Mouse (Mus musculus) myocyte (in vitro differentiated cells): ENCODE data around the gene Trim62. TPM values are rescaled to one million over a fixed set of nuclear protein-coding genes. Genes with fewer than 3 reads are reported as not detected.
"Not testable (repeated sequence)": the region's sequence is repeated elsewhere in the genome, so short reads cannot be mapped to it uniquely, and the experiment has no call there.

Experiments
- H3K27me3 ChIP-seq: one replicate; pipeline ENCODE4 v1.6.1; 2011; ENCODE audit not compliant: control insufficient read depth, insufficient read depth, insufficient read length
- H3K36me3 ChIP-seq: one replicate; pipeline ENCODE4 v1.6.1; 2011; ENCODE audit not compliant: control insufficient read depth, insufficient read depth
- H3K4me2 ChIP-seq: one replicate; pipeline ENCODE4 v1.6.1; 2011; ENCODE audit warnings: low read depth, control low read depth
- H3K4me3 ChIP-seq: one replicate; pipeline ENCODE4 v1.5.1; 2011; ENCODE audit warnings: mild to moderate bottlenecking, control low read depth, moderate library complexity
- H3K79me2 ChIP-seq: one replicate; pipeline ENCODE4 v1.6.1; 2011; ENCODE audit not compliant: control insufficient read depth, insufficient read depth
- H3ac ChIP-seq: one replicate; pipeline ENCODE4 v1.6.1; 2011; ENCODE audit not compliant: control insufficient read depth, insufficient read length
- CEBPB ChIP-seq: IDR thresholded peaks from 2 replicates; pipeline ENCODE4 v1.6.1; 2011; ENCODE audit warnings: mild to moderate bottlenecking, moderate library complexity; ENCODE audit not compliant: poor library complexity, insufficient read depth, severe bottlenecking
- E2F4 ChIP-seq: IDR thresholded peaks from one replicate; pipeline ENCODE4 v1.6.1; 2011; ENCODE audit warnings: mild to moderate bottlenecking, control low read depth, moderate library complexity; ENCODE audit not compliant: insufficient read depth
- MAX ChIP-seq: IDR thresholded peaks from one replicate; pipeline ENCODE4 v1.6.1; 2011; ENCODE audit warnings: low read depth, mild to moderate bottlenecking, control low read depth
- MYOD1 ChIP-seq, 3 experiments: IDR thresholded peaks; one replicate each; pipeline ENCODE4 v1.6.1; 2011; ENCODE audit warnings: control low read depth in 2 of 3, low read depth in 2 of 3, mild to moderate bottlenecking in 2 of 3, moderate library complexity in 1 of 3; ENCODE audit not compliant: insufficient read length in 2 of 3, control insufficient read depth in 1 of 3
- MYOG ChIP-seq, 3 experiments: IDR thresholded peaks; one replicate each; pipeline ENCODE4 v1.6.1; 2011; ENCODE audit warnings: control low read depth in 2 of 3, low read depth in 2 of 3, mild to moderate bottlenecking in 2 of 3; ENCODE audit not compliant: insufficient read length in 2 of 3, control insufficient read depth in 1 of 3, insufficient read depth in 1 of 3
- POLR2A ChIP-seq: IDR thresholded peaks from one replicate; pipeline ENCODE4 v1.6.1; 2011; ENCODE audit warnings: low read depth, mild to moderate bottlenecking, control low read depth, moderate library complexity; ENCODE audit not compliant: insufficient read length
- POLR2AphosphoS2 ChIP-seq: IDR thresholded peaks from one replicate; pipeline ENCODE4 v1.6.1; 2011; ENCODE audit warnings: low read depth, control low read depth; ENCODE audit not compliant: insufficient read length
- REST ChIP-seq: IDR thresholded peaks from one replicate; pipeline ENCODE4 v1.6.1; 2011; ENCODE audit warnings: mild to moderate bottlenecking, control low read depth, moderate library complexity; ENCODE audit not compliant: insufficient read depth, insufficient read length
- SRF ChIP-seq: IDR thresholded peaks from one replicate; pipeline ENCODE4 v1.6.1; 2011; ENCODE audit warnings: low read depth; ENCODE audit not compliant: control insufficient read depth, insufficient read length
- TCF12 ChIP-seq: IDR thresholded peaks from one replicate; pipeline ENCODE4 v1.6.1; 2011; ENCODE audit warnings: mild to moderate bottlenecking, control low read depth; ENCODE audit not compliant: poor library complexity, insufficient read depth, severe bottlenecking
- TCF3 ChIP-seq: IDR thresholded peaks from one replicate; pipeline ENCODE4 v1.6.1; 2011; ENCODE audit warnings: low read depth, control low read depth; ENCODE audit not compliant: insufficient read length
- USF1 ChIP-seq: IDR thresholded peaks from one replicate; pipeline ENCODE4 v1.6.1; 2011; ENCODE audit warnings: low read depth, mild to moderate bottlenecking, control low read depth, moderate library complexity
- polyA plus RNA-seq: library from polyadenylated mRNA; unstranded; fragments of >200 nt; fragmentation: generic; extraction: Trizol; gene quantifications from one replicate; pipeline ENCODE4 v1.2.1, GENCODE M21; 2012; ENCODE audit warnings: missing spikeins

Gene Trim62
- polyA plus RNA-seq, 1 experiment: 0.65 TPM

DNA sequence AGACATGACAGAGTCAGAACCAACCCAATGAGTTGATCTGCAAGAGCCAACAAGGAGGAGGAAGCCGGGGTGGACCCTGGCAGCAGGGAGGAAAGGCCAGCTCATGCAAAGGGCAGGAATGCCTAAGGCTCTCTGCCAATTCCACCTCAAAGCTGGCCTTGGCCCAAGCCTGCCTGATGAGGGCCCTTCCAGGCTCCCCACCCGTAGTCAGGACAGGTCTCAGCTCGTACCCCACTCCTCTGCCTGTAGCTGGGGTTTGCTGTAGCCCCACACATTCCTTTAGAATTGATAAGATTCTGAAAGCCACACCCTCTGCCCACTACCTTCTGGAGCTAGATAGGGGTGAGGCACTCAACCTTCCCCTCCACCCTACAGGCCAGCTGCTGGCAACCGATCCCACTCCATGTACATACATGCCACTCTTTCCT, 27.8 kb upstream of the Trim62 start:
- Histone ChIP-seq H3K79me2 (no peaks in the 10 kb centered on the region), H3ac (no peak overlapping the region), H3K4me3 (no peak overlapping the region), H3K36me3 (no peaks in the 10 kb centered on the region), H3K4me2 (no peak overlapping the region), H3K27me3 (no peaks in the 10 kb centered on the region)
- TF ChIP-seq MYOG (IDR thresholded peaks at IDR 0.05; ENCODE audit: control insufficient read depth in 1 of 3, insufficient read depth in 1 of 3, insufficient read length in 2 of 3, low read depth in 2 of 3) (no peak), MYOD1 (IDR thresholded peaks at IDR 0.05; ENCODE audit: control insufficient read depth in 1 of 3, insufficient read length in 2 of 3, low read depth in 2 of 3) (no peak), CEBPB (no peak), TCF3 (no peak), POLR2A (no peak), USF1 (no peak), SRF (no peak), E2F4 (no peak), POLR2AphosphoS2 (no peak), TCF12 (no peak), MAX (no peak), REST (no peak)

DNA sequence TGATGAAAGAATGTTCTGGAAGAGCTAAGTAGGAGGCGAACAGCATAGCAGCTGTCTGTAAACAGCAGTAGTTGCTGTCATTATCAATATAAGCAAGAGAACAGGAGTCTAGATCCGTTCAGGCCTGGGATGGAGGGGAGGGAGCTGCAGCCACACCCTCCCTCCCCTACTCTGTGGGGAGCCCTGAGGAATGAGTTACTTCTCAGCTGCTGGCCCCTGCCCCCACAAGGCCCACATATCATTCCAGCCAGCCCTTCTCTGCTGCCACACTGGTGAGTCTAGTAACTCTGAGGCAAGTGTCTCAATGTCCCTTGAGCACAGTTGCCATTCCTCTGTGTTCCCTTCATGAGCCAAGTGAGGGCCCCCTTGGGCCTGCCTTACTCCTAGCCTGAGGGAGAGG, 26.2 kb upstream of the Trim62 start:
- H3K36me3 ChIP-seq: no peaks in the 10 kb centered on the region
- H3K4me2 ChIP-seq: no peak overlapping the region
- no peak overlapping the region for H3K4me3 ChIP-seq
- peaks cover 1% of the 10 kb centered on the region for H3K27me3 ChIP-seq
- H3K79me2 ChIP-seq: no peaks in the 10 kb centered on the region
- no peak overlapping the region for H3ac ChIP-seq
- TF ChIP-seq MYOG (IDR thresholded peaks at IDR 0.05; ENCODE audit: control insufficient read depth in 1 of 3, insufficient read depth in 1 of 3, insufficient read length in 2 of 3, low read depth in 2 of 3) (peak in 1 of 3 experiments; percentile 6), POLR2AphosphoS2 (no peak)

DNA sequence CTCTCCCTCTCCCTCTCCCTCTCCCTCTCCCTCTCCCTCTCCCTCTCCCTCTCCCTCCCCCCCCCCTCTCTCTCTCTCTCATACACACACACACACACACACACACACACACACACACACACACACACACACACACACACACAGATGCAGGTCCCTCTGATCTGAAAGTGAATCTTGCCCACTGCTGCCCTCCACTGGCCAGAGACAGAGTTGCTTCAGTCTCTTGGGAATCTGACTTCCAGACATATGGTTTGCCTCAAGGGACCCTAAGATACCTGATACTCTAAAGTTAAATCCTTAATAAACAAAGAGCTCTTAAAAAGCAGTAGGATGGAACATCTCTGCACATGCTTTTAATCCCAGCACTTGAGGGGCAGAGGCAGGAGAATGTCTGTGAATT, 25.2 kb upstream of the Trim62 start:
- H3K4me3 ChIP-seq, H3ac ChIP-seq, H3K79me2 ChIP-seq, H3K36me3 ChIP-seq, H3K4me2 ChIP-seq, H3K27me3 ChIP-seq: not testable (repeated sequence)

DNA sequence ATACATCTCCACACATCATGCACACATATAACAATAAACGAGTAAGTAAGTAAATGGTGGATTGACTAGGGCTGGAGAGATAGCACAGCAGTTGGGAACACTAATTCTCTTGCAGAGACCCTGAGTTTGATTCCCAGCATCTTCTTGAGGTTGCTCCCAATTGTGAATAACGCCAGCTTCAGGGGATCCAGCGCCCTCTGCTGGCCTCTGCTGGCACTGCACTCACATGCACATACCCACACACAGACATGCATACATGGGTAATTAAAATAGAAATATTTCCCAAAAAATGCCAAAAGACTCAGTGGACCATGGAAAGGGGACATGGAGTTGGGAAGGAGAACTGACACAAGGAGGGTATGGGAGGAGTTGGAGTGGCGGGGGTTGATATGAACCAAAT, 24.5 kb upstream of the Trim62 start:
- TF ChIP-seq CEBPB (no peak), E2F4 (no peak)
- H3K27me3 ChIP-seq: peaks cover 12% of the 10 kb centered on the region
- H3K36me3 ChIP-seq: no peaks in the 10 kb centered on the region
- H3K4me3 ChIP-seq: no peak overlapping the region
- no peaks in the 10 kb centered on the region for H3K79me2 ChIP-seq
- no peak overlapping the region for H3K4me2 ChIP-seq
- H3ac ChIP-seq: no peak overlapping the region

DNA sequence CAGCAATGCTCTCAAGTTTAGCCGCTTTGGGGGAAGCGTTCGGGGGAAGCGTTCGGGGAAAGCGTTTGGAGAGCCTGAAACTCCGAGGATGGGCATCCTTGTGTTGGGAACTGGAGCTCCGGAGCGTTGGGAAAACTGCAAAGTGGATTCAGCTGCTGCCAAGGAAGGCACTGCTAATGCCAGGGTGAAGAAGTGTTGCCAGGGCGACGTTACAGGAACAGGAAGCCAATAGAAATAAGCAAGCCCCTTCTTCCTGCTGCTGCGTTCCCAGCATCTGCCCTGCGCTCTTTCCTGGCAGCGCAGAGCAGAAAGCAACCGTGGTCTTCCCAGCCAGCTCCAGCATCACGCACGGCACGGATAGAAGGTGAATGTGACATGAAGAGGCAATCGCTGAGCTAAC, 10.4 kb upstream of the Trim62 start:
- H3ac ChIP-seq: no peak overlapping the region
- H3K36me3 ChIP-seq: no peaks in the 10 kb centered on the region
- H3K4me3 ChIP-seq: no peak overlapping the region
- no peak for TF ChIP-seq E2F4
- TF ChIP-seq POLR2A: no peak
- TF ChIP-seq MYOG (IDR thresholded peaks at IDR 0.05; ENCODE audit: control insufficient read depth in 1 of 3, insufficient read depth in 1 of 3, insufficient read length in 2 of 3, low read depth in 2 of 3): no peak
- no peak for TF ChIP-seq TCF12
- no peak for TF ChIP-seq TCF3
- TF ChIP-seq SRF: no peak
- no peak for TF ChIP-seq USF1
- TF ChIP-seq MYOD1 (IDR thresholded peaks at IDR 0.05; ENCODE audit: control insufficient read depth in 1 of 3, insufficient read length in 2 of 3, low read depth in 2 of 3): no peak
- no peak for TF ChIP-seq REST
- TF ChIP-seq MAX: no peak
- TF ChIP-seq CEBPB: no peak
- TF ChIP-seq POLR2AphosphoS2: no peak
- H3K79me2 ChIP-seq: no peaks in the 10 kb centered on the region
- H3K27me3 ChIP-seq: peaks cover 51% of the 10 kb centered on the region
- H3K4me2 ChIP-seq: no peak overlapping the region

DNA sequence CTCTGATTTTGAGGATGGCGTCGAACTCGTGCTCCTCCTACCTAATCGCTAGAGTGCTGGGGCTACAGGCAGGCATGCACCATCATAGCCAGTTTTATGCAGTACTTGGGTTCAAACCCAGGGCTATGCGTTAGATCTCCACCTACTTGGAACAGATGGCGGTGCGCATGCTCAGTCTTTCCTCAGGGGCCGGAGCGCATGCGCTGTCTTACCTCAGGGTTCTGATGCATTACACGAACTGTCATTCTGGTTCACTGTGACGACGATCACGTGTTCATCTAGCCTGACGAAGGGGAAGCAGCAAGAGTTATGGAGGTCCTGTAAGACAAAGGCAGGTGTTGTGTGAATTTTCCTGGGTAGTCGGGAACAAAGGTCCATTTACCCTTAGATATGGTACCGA, 9.3 kb upstream of the Trim62 start:
- H3K4me2 ChIP-seq: no peak overlapping the region
- no peak for TF ChIP-seq POLR2A
- TF ChIP-seq MYOD1 (IDR thresholded peaks at IDR 0.05; ENCODE audit: control insufficient read depth in 1 of 3, insufficient read length in 2 of 3, low read depth in 2 of 3): no peak
- no peak for TF ChIP-seq MYOG (IDR thresholded peaks at IDR 0.05; ENCODE audit: control insufficient read depth in 1 of 3, insufficient read depth in 1 of 3, insufficient read length in 2 of 3, low read depth in 2 of 3)
- no peak for TF ChIP-seq USF1
- TF ChIP-seq POLR2AphosphoS2: no peak
- TF ChIP-seq E2F4: no peak
- no peak for TF ChIP-seq CEBPB
- no peak overlapping the region for H3ac ChIP-seq
- no peaks in the 10 kb centered on the region for H3K79me2 ChIP-seq
- no peak overlapping the region for H3K4me3 ChIP-seq
- H3K27me3 ChIP-seq: peaks cover 55% of the 10 kb centered on the region
- no peaks in the 10 kb centered on the region for H3K36me3 ChIP-seq
